In the genomic region with DNA sequence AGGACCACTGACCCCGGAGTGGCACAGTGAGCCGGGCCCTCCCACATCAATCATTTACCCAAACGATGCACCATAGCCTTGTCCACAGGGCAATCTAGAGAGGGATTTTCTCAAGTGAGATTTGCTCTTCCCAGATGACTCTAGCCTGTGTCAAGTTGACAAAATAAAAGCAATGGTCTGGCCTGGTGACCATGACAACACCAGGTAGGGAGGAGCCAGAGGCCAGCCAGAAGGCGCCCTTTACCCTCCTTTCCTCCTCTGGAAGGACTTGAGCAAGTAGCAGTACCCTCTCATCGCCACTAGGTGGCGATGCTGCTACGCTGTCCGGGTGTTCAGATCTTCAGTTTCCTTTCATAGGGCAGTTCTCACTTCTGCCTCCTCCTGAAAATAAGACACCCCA, we compare ENCODE assay signal across 8 mouse cellular contexts. TPM values are rescaled to one million over a fixed set of nuclear protein-coding genes. Genes with fewer than 3 reads are reported as not detected.
DNase-seq lines count a peak whose midpoint lies in the region; ATAC-seq lines count a peak whose summit lies in the region.

No protein-coding gene starts in this region.

- H3K9me3 ChIP-seq in kidney, embryonic 14.5 days (ENCODE audit: control insufficient read depth, low read length), result no peaks in the 10 kb centered on the region
- no peaks in the 10 kb centered on the region for H3K9me3 ChIP-seq in lung, embryonic 16.5 days (ENCODE audit: control insufficient read depth, low read length)

- H3K27ac ChIP-seq in kidney, embryonic 14.5 days (ENCODE audit: low read depth, low read length), result no peak overlapping the region
- H3K27ac ChIP-seq in lung, embryonic 16.5 days (ENCODE audit: low read length), result no peak overlapping the region

- no peak overlapping the region for H3K9ac ChIP-seq in kidney, embryonic 14.5 days (ENCODE audit: low read depth, low read length)
- no peak overlapping the region for H3K9ac ChIP-seq in lung, embryonic 16.5 days (ENCODE audit: low read length)

- peak; percentile 92 for ATAC-seq in granulocyte monocyte progenitor cell, adult 5-6 weeks (replicated peaks; ENCODE audit: poor library complexity, severe bottlenecking)
- ATAC-seq in kidney, embryonic 14.5 days (ENCODE audit: low FRiP score, low TSS enrichment), result peak; percentile 76
- ATAC-seq in lung, embryonic 16.5 days (ENCODE audit: low read depth), result peak; percentile 67; the same call in 1 of the 2 replicates

- WGBS in kidney, embryonic 14.5 days, result 20% methylated on average over 8 of the region's 8 CpGs
- WGBS in lung, embryonic 16.5 days, result 21% methylated on average over 8 of the region's 8 CpGs

- H3K4me1 ChIP-seq in kidney, embryonic 14.5 days (ENCODE audit: control insufficient read depth, insufficient read depth, low read length), result no peaks in the 10 kb centered on the region
- H3K4me1 ChIP-seq in lung, embryonic 16.5 days (replicated peaks; ENCODE audit: control insufficient read depth, insufficient read depth, low read length), result no peaks in the 10 kb centered on the region

- H3K4me2 ChIP-seq in kidney, embryonic 14.5 days (replicated peaks; ENCODE audit: low read depth, low read length), result no peak overlapping the region
- no peak overlapping the region for H3K4me2 ChIP-seq in lung, embryonic 16.5 days (ENCODE audit: low read depth, low read length)

- H3K36me3 ChIP-seq in kidney, embryonic 14.5 days (ENCODE audit: control insufficient read depth, insufficient read depth, low read length), result no peaks in the 10 kb centered on the region
- H3K36me3 ChIP-seq in lung, embryonic 16.5 days (ENCODE audit: control insufficient read depth, insufficient read depth, low read length), result no peaks in the 10 kb centered on the region

- H3K27me3 ChIP-seq in kidney, embryonic 14.5 days (ENCODE audit: control insufficient read depth, insufficient read depth, low read length), result no peaks in the 10 kb centered on the region
- H3K27me3 ChIP-seq in lung, embryonic 16.5 days (ENCODE audit: control insufficient read depth, insufficient read depth, low read depth, low read length), result no peaks in the 10 kb centered on the region

- H3K4me3 ChIP-seq in kidney, embryonic 14.5 days (ENCODE audit: low read length), result no peak overlapping the region
- no peak overlapping the region for H3K4me3 ChIP-seq in lung, embryonic 16.5 days (ENCODE audit: low read length)

- DNase-seq in CD8-positive naive resting alpha-beta T cell, adult 2 months (ENCODE audit: low read depth in 2 of 2, low spot score in 2 of 2), result peak; percentile 35 to 47
- DNase-seq in adrenal gland, adult 2 months, result peak; percentile 56
- DNase-seq in embryo, embryonic 10.5 days (ENCODE audit: low spot score), result peak; percentile 87
- DNase-seq in ovary, postnatal 36 days (ENCODE audit: low spot score), result peak; percentile 65
- peak; percentile 74 for DNase-seq in thymus, postnatal 14 days

RNA-seq across cellular contexts. Expression of gene Eif1b, which starts 58.3 kb away (rescaled TPM):
- total RNA-seq in adrenal gland, adult 2 months (2021), result 10 to 100 TPM; 55.4 to 59.7 TPM
- polyA plus RNA-seq in adrenal gland, adult 2 months (2012; rRNA removed), result 105 and 114 TPM in 2 replicates
- 75.6 and 84.1 TPM in 2 replicates for total RNA-seq in granulocyte monocyte progenitor cell, adult 5-6 weeks (2014; fragmentation: Nextera tagmentation)
- 108 and 134 TPM in 2 replicates for total RNA-seq in granulocyte monocyte progenitor cell, adult 5-6 weeks (2017)
- polyA plus RNA-seq in kidney, embryonic 14.5 days (2014; fragmentation: Nextera tagmentation; extraction: Ambion mirVana), result 160 and 173 TPM in 2 replicates
- 155 and 173 TPM in 2 replicates for polyA plus RNA-seq in lung, embryonic 16.5 days (2015; fragmentation: Nextera tagmentation; extraction: Ambion mirVana)
